ENCODE assay signal across 9 mouse cellular contexts in genomic region chr19:9922228-9922627, GRCm38 (mm10). TPM values are rescaled to one million over a fixed set of nuclear protein-coding genes. Genes with fewer than 3 reads are reported as not detected.
DNase-seq lines count a peak whose midpoint lies in the region; ATAC-seq and TF ChIP-seq lines count a peak whose summit lies in the region.
"Had no signal": no experiment of that assay in that cellular context is flagged by ENCODE, and none has a peak within 500 bp of the region (broad histone marks: within the 10 kb centered on the region; RNA-seq: fewer than 3 reads in every experiment).

No protein-coding gene starts in this region.

- H3K27me3 ChIP-seq in midbrain, embryonic 13.5 days = no peaks in the 10 kb centered on the region
- no peaks in the 10 kb centered on the region for H3K27me3 ChIP-seq in midbrain, embryonic 11.5 days (ENCODE audit: control insufficient read depth, insufficient read depth, low read length)
- no peaks in the 10 kb centered on the region for H3K27me3 ChIP-seq in forebrain, embryonic 15.5 days
- no peaks in the 10 kb centered on the region for H3K27me3 ChIP-seq in heart, adult 2 months (ENCODE audit: control insufficient read depth, insufficient read depth, low read length)
- H3K27me3 ChIP-seq: Patski had no signal

- H3K9ac ChIP-seq in midbrain, embryonic 13.5 days (replicated peaks) = no peak overlapping the region
- no peak overlapping the region for H3K9ac ChIP-seq in midbrain, embryonic 11.5 days (ENCODE audit: low read length)
- no peak overlapping the region for H3K9ac ChIP-seq in forebrain, embryonic 15.5 days (replicated peaks)
- no peak overlapping the region for H3K9ac ChIP-seq in heart, adult 2 months (ENCODE audit: low read depth, low read length)
- H3K9ac ChIP-seq: liver, embryonic 13.5 days had no signal

- peak; percentile 56 for ATAC-seq in midbrain, embryonic 13.5 days
- no peak for ATAC-seq in midbrain, embryonic 11.5 days (ENCODE audit: low FRiP score)
- ATAC-seq in forebrain, embryonic 15.5 days (replicated peaks) = peak; percentile 86
- ATAC-seq in activated CD4-positive, CD25-positive, alpha-beta regulatory T cell, adult 4 months = no peak
- ATAC-seq: Patski had no signal

- TF ChIP-seq EP300 in heart, adult 2 months (IDR thresholded peaks at IDR 0.05; ENCODE audit: insufficient read depth, low read depth, low read length) = no peak

- H3K79me2 ChIP-seq in heart, adult 2 months (replicated peaks; ENCODE audit: control insufficient read depth, insufficient read depth, low read length) = no peaks in the 10 kb centered on the region

- no peak for TF ChIP-seq POLR2A in heart, adult 2 months (IDR thresholded peaks at IDR 0.05; ENCODE audit: insufficient read depth, low read depth, low read length)

- H3K9me3 ChIP-seq in midbrain, embryonic 13.5 days = no peaks in the 10 kb centered on the region
- H3K9me3 ChIP-seq in midbrain, embryonic 11.5 days (ENCODE audit: control insufficient read depth, low read length) = no peaks in the 10 kb centered on the region
- no peaks in the 10 kb centered on the region for H3K9me3 ChIP-seq in forebrain, embryonic 15.5 days
- H3K9me3 ChIP-seq: liver, embryonic 13.5 days had no signal

- TF ChIP-seq CTCF in heart, adult 2 months (IDR thresholded peaks at IDR 0.05) = no peak

- intact Hi-C loops in heart, adult 2 months (cut with DNase I) = no loop called here

- H3K27ac ChIP-seq in midbrain, embryonic 13.5 days = 0 out of 2 replicates have a peak overlapping the region, but pooled peaks have one; percentile 25
- H3K27ac ChIP-seq in midbrain, embryonic 11.5 days (ENCODE audit: low read depth, low read length) = no peak overlapping the region
- H3K27ac ChIP-seq in forebrain, embryonic 15.5 days (replicated peaks) = peak overlapping the region; percentile 75
- no peak overlapping the region for H3K27ac ChIP-seq in heart, adult 2 months
- H3K27ac ChIP-seq: liver, embryonic 13.5 days had no signal

- no peak overlapping the region for H3K4me3 ChIP-seq in midbrain, embryonic 13.5 days (replicated peaks)
- H3K4me3 ChIP-seq in midbrain, embryonic 11.5 days (ENCODE audit: low read depth, low read length) = no peak overlapping the region
- no peak overlapping the region for H3K4me3 ChIP-seq in forebrain, embryonic 15.5 days
- no peak overlapping the region for H3K4me3 ChIP-seq in heart, adult 2 months
- H3K4me3 ChIP-seq: liver, embryonic 13.5 days had no signal

- DNase-seq in midbrain, embryonic 11.5 days (ENCODE audit: low spot score, missing footprints) = no peak
- DNase-seq in layer of hippocampus, postnatal 14 days (ENCODE audit: low spot score in 2 of 2) = peak; percentile 60 to 91
- peak; percentile 57 to 74 for DNase-seq in right cerebral cortex, postnatal 36 days (ENCODE audit: low spot score in 2 of 2)
- no peak for DNase-seq in heart, adult 2 months
- DNase-seq: liver, embryonic 13.5 days had no signal

- H3K36me3 ChIP-seq in midbrain, embryonic 13.5 days = no peaks in the 10 kb centered on the region
- H3K36me3 ChIP-seq in midbrain, embryonic 11.5 days (ENCODE audit: control insufficient read depth, insufficient read depth, low read length) = no peaks in the 10 kb centered on the region
- H3K36me3 ChIP-seq in forebrain, embryonic 15.5 days = no peaks in the 10 kb centered on the region
- no peaks in the 10 kb centered on the region for H3K36me3 ChIP-seq in heart, adult 2 months (ENCODE audit: control insufficient read depth, insufficient read depth, low read length)
- H3K36me3 ChIP-seq: liver, embryonic 13.5 days had no signal

- peaks cover 18% of the 10 kb centered on the region for H3K4me1 ChIP-seq in midbrain, embryonic 13.5 days (replicated peaks)
- H3K4me1 ChIP-seq in midbrain, embryonic 11.5 days (ENCODE audit: control insufficient read depth, insufficient read depth, low read length) = peaks cover 7% of the 10 kb centered on the region; the same call in 1 of the 2 replicates
- peaks cover 19% of the 10 kb centered on the region for H3K4me1 ChIP-seq in forebrain, embryonic 15.5 days
- H3K4me1 ChIP-seq in heart, adult 2 months (ENCODE audit: control insufficient read depth, insufficient read depth, low read length) = no peaks in the 10 kb centered on the region

- WGBS in midbrain, embryonic 13.5 days = 13% methylated on average over 2 of the region's 2 CpGs
- 21% methylated on average over 2 of the region's 2 CpGs for WGBS in midbrain, embryonic 11.5 days
- WGBS in forebrain, embryonic 15.5 days = 14% methylated on average over 2 of the region's 2 CpGs
- 49% methylated on average over 2 of the region's 2 CpGs for WGBS in heart, adult 2 months

- H3K4me2 ChIP-seq in midbrain, embryonic 13.5 days (replicated peaks) = no peak overlapping the region
- no peak overlapping the region for H3K4me2 ChIP-seq in midbrain, embryonic 11.5 days
- H3K4me2 ChIP-seq in forebrain, embryonic 15.5 days (replicated peaks) = no peak overlapping the region
- H3K4me2 ChIP-seq: liver, embryonic 13.5 days had no signal

RNA-seq across cellular contexts. Expression of gene Incenp, which starts 22.9 kb away (rescaled TPM):
- 46.6 and 47.1 TPM in 2 replicates for polyA plus RNA-seq in midbrain, embryonic 13.5 days (2015; fragmentation: Nextera tagmentation; extraction: Ambion mirVana)
- polyA plus RNA-seq in midbrain, embryonic 11.5 days (2014; fragmentation: Nextera tagmentation; extraction: Ambion mirVana) = 97.8 and 106 TPM in 2 replicates
- polyA plus RNA-seq in forebrain, embryonic 15.5 days (2015; fragmentation: Nextera tagmentation; extraction: Ambion mirVana) = 51.9 and 62.4 TPM in 2 replicates
- total RNA-seq in layer of hippocampus, postnatal 14 days (2021) = 10 to 100 TPM; 18.3 to 18.6 TPM
- 10 to 100 TPM; 30.3 to 31.9 TPM for polyA plus RNA-seq in activated CD4-positive, CD25-positive, alpha-beta regulatory T cell, adult 4 months (2017; shearing (Covaris generic))
- total RNA-seq in heart, adult 2 months (2021) = 1 to 10 TPM; 2.6 to 5.5 TPM
- 2.9 and 4.5 TPM in 2 replicates for polyA plus RNA-seq in heart, adult 2 months (2012; rRNA removed)

RNA-seq across cellular contexts. Expression of gene Fth1, which starts 58.2 kb away (rescaled TPM):
- polyA plus RNA-seq in midbrain, embryonic 13.5 days (2015; fragmentation: Nextera tagmentation; extraction: Ambion mirVana) = 1,344 and 1,356 TPM in 2 replicates
- 1,347 and 1,422 TPM in 2 replicates for polyA plus RNA-seq in midbrain, embryonic 11.5 days (2014; fragmentation: Nextera tagmentation; extraction: Ambion mirVana)
- polyA plus RNA-seq in forebrain, embryonic 15.5 days (2015; fragmentation: Nextera tagmentation; extraction: Ambion mirVana) = 1,475 and 1,516 TPM in 2 replicates
- total RNA-seq in layer of hippocampus, postnatal 14 days (2021) = 1,000 to 10,000 TPM; 2,325 to 2,371 TPM
- 1,000 to 10,000 TPM; 1,834 to 2,304 TPM for polyA plus RNA-seq in activated CD4-positive, CD25-positive, alpha-beta regulatory T cell, adult 4 months (2017; shearing (Covaris generic))
- total RNA-seq in heart, adult 2 months (2021) = 1,000 to 10,000 TPM; 2,956 to 3,430 TPM
- 2,611 and 2,797 TPM in 2 replicates for polyA plus RNA-seq in heart, adult 2 months (2012; rRNA removed)

Comparison
In these comparisons a context has a peak if more than half of its experiments do, and no peak if none do; other contexts are left out.
1. ATAC-seq: peak in midbrain, embryonic 13.5 days (single experiment) and forebrain, embryonic 15.5 days (single experiment); none in midbrain, embryonic 11.5 days (single experiment) and activated CD4-positive, CD25-positive, alpha-beta regulatory T cell, adult 4 months (single experiment).
2. H3K27ac ChIP-seq: peak in midbrain, embryonic 13.5 days (single experiment) and forebrain, embryonic 15.5 days (single experiment); none in midbrain, embryonic 11.5 days (single experiment) and heart, adult 2 months (single experiment).
3. DNase-seq: peak in layer of hippocampus, postnatal 14 days (2 of 2) and right cerebral cortex, postnatal 36 days (2 of 2); none in midbrain, embryonic 11.5 days (single experiment) and heart, adult 2 months (0 of 2).